Mouse (Mus musculus) embryo, embryonic 11 days (tissue): ENCODE measurements around the gene Rfx8.
"Not testable (repeated sequence)": the region's sequence is repeated elsewhere in the genome, so short reads cannot be mapped to it uniquely, and the experiment has no call there.

Source experiments
- DNase-seq: peaks from one replicate; pipeline ENCODE4 v3.0.0-alpha.2; 2015

The Rfx8 gene

GRCm38 (mm10) chr1:39688573-39688972 lies 32.2 kb downstream of the Rfx8 start:
- no peak for DNase-seq

GRCm38 (mm10) chr1:39687279-39687678 lies 33.5 kb downstream of the Rfx8 start:
- DNase-seq: no peak

GRCm38 (mm10) chr1:39685841-39686240 lies 35.0 kb downstream of the Rfx8 start:
- peak; percentile 87 for DNase-seq

GRCm38 (mm10) chr1:39681638-39682037 lies 39.2 kb downstream of the Rfx8 start:
- DNase-seq: no peak

- DNase-seq: no peak
Observed at GRCm38 (mm10) chr1:39680546-39680945, 40.3 kb downstream of the Rfx8 start.

GRCm38 (mm10) chr1:39678883-39679282 lies 41.9 kb downstream of the Rfx8 start:
- DNase-seq: no peak

GRCm38 (mm10) chr1:39676221-39676876 lies 44.4 kb downstream of the Rfx8 start:
- DNase-seq: no peak

GRCm38 (mm10) chr1:39672362-39673105 lies 48.3 kb downstream of the Rfx8 start:
- no peak for DNase-seq

GRCm38 (mm10) chr1:39670211-39670935 lies 50.4 kb downstream of the Rfx8 start:
- DNase-seq: no peak

GRCm38 (mm10) chr1:39666751-39667252 lies 54.0 kb downstream of the Rfx8 start:
- no peak for DNase-seq

- no peak for DNase-seq
Observed at GRCm38 (mm10) chr1:39664039-39664625, 56.7 kb downstream of the Rfx8 start.

- no peak for DNase-seq
Observed at GRCm38 (mm10) chr1:39663050-39663449, 57.7 kb downstream of the Rfx8 start.

GRCm38 (mm10) chr1:39656976-39657529 lies 63.7 kb downstream of the Rfx8 start:
- no peak for DNase-seq

- not testable (repeated sequence) for DNase-seq
Observed at GRCm38 (mm10) chr1:39654901-39655300, 65.9 kb downstream of the Rfx8 start.

- DNase-seq: no peak
Observed at GRCm38 (mm10) chr1:39653028-39653427, 67.8 kb downstream of the Rfx8 start.

- no peak for DNase-seq
Observed at GRCm38 (mm10) chr1:39651241-39651548, 69.6 kb downstream of the Rfx8 start, which contains the start of gene Creg2. Gene Creg2 (minus strand): TSS chr1:39651474.

GRCm38 (mm10) chr1:39650435-39651240 lies 70.2 kb downstream of the Rfx8 start:
- peak; percentile 89 for DNase-seq

GRCm38 (mm10) chr1:39649691-39650434 lies 70.9 kb downstream of the Rfx8 start:
- DNase-seq: peak; percentile 21

GRCm38 (mm10) chr1:39648584-39648983 lies 72.2 kb downstream of the Rfx8 start:
- no peak for DNase-seq

- DNase-seq: no peak
Observed at GRCm38 (mm10) chr1:39645905-39646759, 74.7 kb downstream of the Rfx8 start.
